Mouse (Mus musculus) midbrain, embryonic 15.5 days (tissue): ENCODE measurements at regions not wholly inside any gene's neighbourhood (a gene's known extent, or its start where the extent isn't known, plus 50 kb on each side); places are given as distances from the start of the nearest gene placed in this dataset.

Experiments used
- ATAC-seq: fragments of 200-750 bp; cut with Nextera tagmentation; replicated peaks from 2 replicates; pipeline ENCODE4 v1.8.0; 2017; ENCODE audit warnings: moderate TSS enrichment
- H3K27ac ChIP-seq: fragments of 300-500 bp; sonication (generic); 2 replicates; pipeline ENCODE4 v1.5.1; 2015; ENCODE audit warnings: mild to moderate bottlenecking, inconsistent platforms
- H3K27me3 ChIP-seq: fragments of 300-500 bp; sonication (generic); replicated peaks from 2 replicates; pipeline ENCODE4 v1.6.1; 2015; ENCODE audit warnings: inconsistent platforms
- H3K36me3 ChIP-seq: fragments of 300-500 bp; sonication (generic); replicated peaks from 2 replicates; pipeline ENCODE4 v1.6.1; 2015; ENCODE audit warnings: inconsistent platforms
- H3K4me1 ChIP-seq: fragments of 300-500 bp; sonication (generic); 2 replicates; pipeline ENCODE4 v1.6.1; 2015; ENCODE audit warnings: inconsistent platforms
- H3K4me2 ChIP-seq: fragments of 300-500 bp; sonication (generic); 2 replicates; pipeline ENCODE4 v1.6.1; 2015; ENCODE audit warnings: inconsistent platforms, mild to moderate bottlenecking, moderate library complexity
- H3K4me3 ChIP-seq: fragments of 300-500 bp; sonication (generic); 2 replicates; pipeline ENCODE4 v1.5.1; 2015; ENCODE audit warnings: mild to moderate bottlenecking, inconsistent platforms
- H3K9ac ChIP-seq: fragments of 300-500 bp; sonication (generic); 2 replicates; pipeline ENCODE4 v1.6.1; 2015; ENCODE audit warnings: mild to moderate bottlenecking, inconsistent platforms
- H3K9me3 ChIP-seq: fragments of 300-500 bp; sonication (generic); 2 replicates; pipeline ENCODE4 v1.6.1; 2016; ENCODE audit warnings: inconsistent platforms
- WGBS: fragments of 180-500 bp; shearing (Covaris S2); methylation state at CpG from one replicate; pipeline ENCODE4 v1.1.7; 2015; ENCODE audit warnings: mixed read lengths; 5-methylcytosine and 5-hydroxymethylcytosine counted together

DNA sequence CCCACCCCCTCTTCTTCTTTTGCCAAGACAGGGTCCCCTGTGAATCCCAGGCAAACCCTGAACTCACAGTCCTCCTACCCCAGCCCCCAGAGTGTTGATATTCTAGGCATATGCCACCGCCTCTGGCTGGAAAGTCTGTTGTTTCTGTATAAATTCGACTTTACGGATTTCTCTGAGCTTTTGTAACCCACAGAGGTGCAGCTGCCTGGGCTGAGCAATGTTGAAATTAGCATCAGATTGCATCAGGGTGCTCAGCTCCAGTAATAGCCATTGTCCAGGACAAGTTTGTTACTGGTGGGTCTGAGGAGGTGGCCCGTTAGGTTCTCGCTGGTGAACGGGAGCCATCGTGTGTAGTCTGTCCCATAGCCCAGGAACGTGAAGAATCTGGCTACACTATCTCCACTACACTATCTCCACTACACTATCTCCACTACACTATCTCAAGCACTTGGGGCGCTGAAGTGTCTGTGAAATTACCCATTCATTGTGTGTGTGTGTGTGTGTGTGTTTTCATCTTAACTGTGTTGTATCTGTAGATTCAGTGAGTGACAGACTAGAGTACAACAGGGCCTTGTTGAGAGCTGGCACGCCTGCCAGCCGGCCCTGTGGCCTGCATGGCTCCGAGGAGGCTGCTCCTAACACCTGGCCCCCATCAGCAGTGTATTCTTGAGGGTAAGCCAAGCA, 92.4 kb upstream of the Hnrnpk start:
- H3K4me3 ChIP-seq, result no peak overlapping the region
- no peaks in the 10 kb centered on the region for H3K9me3 ChIP-seq
- peaks cover 10% of the 10 kb centered on the region; the same call in 1 of the 2 replicates for H3K4me1 ChIP-seq
- H3K9ac ChIP-seq, result no peak overlapping the region
- no peak overlapping the region for H3K4me2 ChIP-seq
- no peaks in the 10 kb centered on the region for H3K27me3 ChIP-seq
- H3K27ac ChIP-seq, result no peak overlapping the region
- no peaks in the 10 kb centered on the region for H3K36me3 ChIP-seq
- no peak for ATAC-seq
- 70% methylated on average over 12 of the region's 12 CpGs for WGBS

DNA sequence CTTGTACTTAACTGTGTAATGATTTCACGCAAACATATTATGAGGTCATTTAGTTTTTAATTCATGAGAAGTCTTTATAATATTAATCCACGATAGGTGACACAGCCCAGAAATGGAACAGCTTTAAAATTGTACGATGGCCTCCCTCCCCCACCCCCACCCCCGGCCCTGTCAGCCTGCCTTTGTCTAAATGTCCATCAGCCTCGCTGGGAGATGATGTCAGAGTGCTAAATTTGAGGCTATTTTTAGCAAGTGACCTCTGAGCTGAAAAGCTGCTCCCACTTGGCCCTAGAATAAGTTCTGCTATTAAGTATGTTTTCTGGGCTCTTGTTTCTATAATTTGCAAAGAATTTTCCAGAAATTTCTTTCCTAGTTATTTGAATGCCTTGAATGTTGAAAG, 91.6 kb upstream of the Hnrnpk start:
- H3K27ac ChIP-seq, result no peak overlapping the region
- no peak for ATAC-seq
- H3K9ac ChIP-seq, result no peak overlapping the region
- H3K36me3 ChIP-seq, result no peaks in the 10 kb centered on the region
- peaks cover 10% of the 10 kb centered on the region; the same call in 1 of the 2 replicates for H3K4me1 ChIP-seq
- no peaks in the 10 kb centered on the region for H3K9me3 ChIP-seq
- H3K4me3 ChIP-seq, result no peak overlapping the region
- no peaks in the 10 kb centered on the region for H3K27me3 ChIP-seq
- 35% methylated on average over 5 of the region's 5 CpGs for WGBS
- H3K4me2 ChIP-seq, result no peak overlapping the region

DNA sequence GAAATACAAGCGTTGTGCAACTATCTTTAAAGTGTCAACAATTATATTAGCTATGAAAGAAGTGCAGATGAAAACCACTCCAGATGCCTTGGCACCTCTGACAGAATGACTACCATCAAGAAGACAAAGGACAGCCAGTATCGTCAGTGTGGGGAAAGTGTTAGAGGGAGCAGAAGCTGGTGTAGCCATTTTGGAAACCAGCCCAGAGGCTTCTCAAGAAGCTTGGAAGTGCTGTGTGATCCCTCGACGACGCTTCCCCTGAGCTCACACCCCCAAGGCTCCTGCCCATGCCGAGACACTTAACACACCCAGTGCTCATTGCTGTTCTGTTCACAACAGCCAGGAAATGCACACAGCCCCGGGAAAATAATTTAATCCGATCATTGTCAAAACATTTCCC, 87.7 kb upstream of the Hnrnpk start:
- Histone ChIP-seq H3K27ac (no peak overlapping the region), H3K9me3 (no peaks in the 10 kb centered on the region), H3K4me1 (peaks cover 14% of the 10 kb centered on the region; the same call in 1 of the 2 replicates), H3K27me3 (no peaks in the 10 kb centered on the region), H3K4me2 (no peak overlapping the region), H3K9ac (no peak overlapping the region), H3K4me3 (no peak overlapping the region), H3K36me3 (no peaks in the 10 kb centered on the region)
- no peak for ATAC-seq
- 72% methylated on average over 8 of the region's 8 CpGs for WGBS

DNA sequence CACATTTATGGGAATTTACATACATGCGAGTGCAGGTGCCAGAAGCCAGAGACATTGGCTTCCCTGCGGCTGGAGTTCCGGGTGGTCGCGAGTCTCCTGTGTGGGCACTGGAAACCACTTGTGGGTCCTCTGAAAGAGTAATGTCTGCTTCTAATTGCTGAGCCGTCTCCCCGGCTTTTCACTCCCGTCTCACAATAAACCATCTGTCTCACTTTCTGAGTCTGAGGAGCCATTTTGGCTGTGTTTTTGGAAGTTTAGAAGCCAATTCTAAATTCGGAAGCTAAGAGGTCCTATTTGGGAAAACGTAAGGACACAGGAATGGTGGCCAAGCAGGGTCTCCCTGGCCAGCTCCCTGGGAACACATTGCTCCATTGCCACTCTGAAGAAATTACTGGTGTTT, 81.9 kb upstream of the Hnrnpk start:
- WGBS, result 79% methylated on average over 10 of the region's 10 CpGs
- Histone ChIP-seq H3K9me3 (no peaks in the 10 kb centered on the region), H3K36me3 (no peaks in the 10 kb centered on the region), H3K27ac (no peak overlapping the region), H3K4me2 (no peak overlapping the region), H3K27me3 (no peaks in the 10 kb centered on the region), H3K9ac (no peak overlapping the region), H3K4me3 (no peak overlapping the region), H3K4me1 (peaks cover 10% of the 10 kb centered on the region)
- no peak for ATAC-seq

DNA sequence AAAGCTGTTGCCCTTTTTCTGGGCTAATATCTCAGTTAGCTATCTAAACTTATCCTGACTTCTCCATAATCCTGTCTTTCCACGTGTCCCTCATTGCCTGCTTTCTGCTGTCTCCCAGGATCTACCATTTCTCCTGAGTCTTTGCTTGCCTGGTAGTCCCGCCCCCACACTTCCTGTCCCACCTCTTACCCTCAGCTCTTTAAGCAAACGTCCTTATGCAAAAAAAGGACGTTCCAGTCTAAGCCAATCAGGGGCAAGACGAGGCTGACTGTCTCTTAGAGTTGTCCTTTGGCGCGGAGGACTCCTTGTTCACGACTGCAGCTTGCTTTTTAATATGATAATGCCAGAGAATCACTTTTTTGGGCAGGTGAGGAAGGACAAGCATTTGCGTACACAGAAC, 79.6 kb upstream of the Hnrnpk start:
- no peak overlapping the region for H3K4me2 ChIP-seq
- H3K9me3 ChIP-seq, result no peaks in the 10 kb centered on the region
- H3K4me3 ChIP-seq, result no peak overlapping the region
- no peaks in the 10 kb centered on the region for H3K36me3 ChIP-seq
- H3K4me1 ChIP-seq, result peaks cover 10% of the 10 kb centered on the region
- WGBS, result 65% methylated on average over 9 of the region's 9 CpGs
- no peak overlapping the region for H3K27ac ChIP-seq
- no peaks in the 10 kb centered on the region for H3K27me3 ChIP-seq
- ATAC-seq, result no peak
- H3K9ac ChIP-seq, result no peak overlapping the region

DNA sequence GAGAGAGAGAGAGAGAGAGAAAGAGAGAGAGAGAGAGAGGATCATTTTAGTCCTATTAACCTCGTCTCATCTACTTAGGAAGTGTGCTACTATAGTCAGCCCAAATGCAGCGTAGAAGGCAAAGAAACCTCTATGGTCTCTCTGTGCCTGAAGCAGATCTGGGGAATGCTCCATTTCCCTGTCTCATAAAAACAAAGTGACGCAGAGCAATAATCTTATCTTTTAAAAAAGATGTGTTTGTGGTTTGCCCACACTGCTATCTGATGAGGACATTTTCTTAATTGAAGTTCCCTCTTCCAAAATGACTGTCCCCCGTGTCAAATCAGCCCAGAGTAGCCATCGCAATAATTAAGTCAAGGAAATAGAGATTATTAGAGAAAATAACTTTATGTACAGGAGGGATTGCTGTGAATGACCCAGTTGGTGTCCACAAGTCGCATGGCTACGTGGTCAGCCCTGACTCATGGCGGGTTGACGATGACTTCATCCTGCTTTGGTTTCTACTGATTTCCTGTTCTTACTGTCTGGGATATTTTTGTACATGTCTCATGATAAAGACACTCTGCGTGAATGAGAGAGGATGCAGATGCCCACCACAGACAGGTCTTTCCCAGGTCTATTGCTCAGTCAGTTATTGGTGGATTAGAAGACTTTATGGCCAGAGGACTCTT, 77.9 kb upstream of the Hnrnpk start:
- H3K36me3 ChIP-seq, result no peaks in the 10 kb centered on the region
- H3K9ac ChIP-seq, result no peak overlapping the region
- H3K27ac ChIP-seq, result no peak overlapping the region
- ATAC-seq, result no peak
- H3K4me3 ChIP-seq, result no peak overlapping the region
- H3K4me2 ChIP-seq, result no peak overlapping the region
- peaks cover 5% of the 10 kb centered on the region; the same call in 1 of the 2 replicates for H3K4me1 ChIP-seq
- no peaks in the 10 kb centered on the region for H3K9me3 ChIP-seq
- no peaks in the 10 kb centered on the region for H3K27me3 ChIP-seq
- WGBS, result 81% methylated on average over 10 of the region's 10 CpGs

DNA sequence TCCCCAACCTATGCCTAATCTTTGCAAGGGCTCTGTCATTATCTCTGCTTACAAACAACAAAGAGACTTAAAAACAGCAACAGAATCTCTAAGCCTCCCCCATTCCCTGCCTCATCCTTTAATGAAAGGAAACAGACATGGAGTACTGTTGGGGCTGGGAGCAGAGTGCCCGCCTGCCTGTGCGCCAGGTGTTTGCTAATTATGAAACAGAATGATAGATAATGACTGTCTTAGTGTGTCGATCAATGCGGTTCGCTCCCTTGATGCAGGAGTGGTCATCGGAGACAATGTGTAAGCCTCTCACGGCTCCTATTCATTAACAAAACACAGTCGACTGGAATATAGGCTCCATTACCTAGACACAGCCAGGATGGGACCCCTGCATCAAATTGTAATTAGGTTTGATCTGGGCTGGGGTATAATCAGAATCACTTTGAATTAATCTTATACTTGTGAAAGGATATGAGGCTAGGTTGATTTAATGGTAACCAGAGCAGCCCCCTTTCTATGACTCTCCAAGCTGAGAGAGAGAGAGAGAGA, 77.3 kb upstream of the Hnrnpk start:
- Histone ChIP-seq H3K4me3 (no peak overlapping the region), H3K9me3 (no peaks in the 10 kb centered on the region), H3K4me1 (peaks cover 5% of the 10 kb centered on the region; the same call in 1 of the 2 replicates), H3K27me3 (no peaks in the 10 kb centered on the region), H3K27ac (no peak overlapping the region), H3K36me3 (no peaks in the 10 kb centered on the region), H3K4me2 (no peak overlapping the region), H3K9ac (no peak overlapping the region)
- WGBS, result 56% methylated on average over 8 of the region's 8 CpGs
- no peak for ATAC-seq

DNA sequence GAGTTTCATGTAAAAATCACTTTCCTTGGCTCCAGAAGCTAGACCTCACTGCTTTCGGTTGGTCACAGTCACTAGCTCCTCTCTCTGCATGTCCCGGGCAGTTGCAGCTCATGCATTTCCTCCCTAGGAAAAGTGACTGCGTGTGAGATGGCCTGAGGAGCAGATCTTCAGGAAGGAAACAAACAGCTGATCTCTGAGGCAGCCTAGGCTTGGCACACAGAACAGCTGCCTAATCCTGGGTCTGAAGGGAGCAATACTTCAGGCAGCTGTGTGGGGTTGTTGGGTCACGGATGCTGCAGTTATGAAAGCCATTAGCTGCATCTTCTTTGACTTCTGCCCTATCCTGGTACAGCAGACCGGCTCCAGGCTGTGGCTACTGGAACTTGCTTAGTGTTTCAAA, 75.3 kb upstream of the Hnrnpk start:
- ATAC-seq, result no peak
- H3K36me3 ChIP-seq, result no peaks in the 10 kb centered on the region
- H3K9me3 ChIP-seq, result no peaks in the 10 kb centered on the region
- H3K9ac ChIP-seq, result no peak overlapping the region
- no peak overlapping the region for H3K4me2 ChIP-seq
- no peaks in the 10 kb centered on the region for H3K27me3 ChIP-seq
- 69% methylated on average over 5 of the region's 5 CpGs for WGBS
- no peak overlapping the region for H3K4me3 ChIP-seq
- no peak overlapping the region for H3K27ac ChIP-seq
- peaks cover 5% of the 10 kb centered on the region; the same call in 1 of the 2 replicates for H3K4me1 ChIP-seq

DNA sequence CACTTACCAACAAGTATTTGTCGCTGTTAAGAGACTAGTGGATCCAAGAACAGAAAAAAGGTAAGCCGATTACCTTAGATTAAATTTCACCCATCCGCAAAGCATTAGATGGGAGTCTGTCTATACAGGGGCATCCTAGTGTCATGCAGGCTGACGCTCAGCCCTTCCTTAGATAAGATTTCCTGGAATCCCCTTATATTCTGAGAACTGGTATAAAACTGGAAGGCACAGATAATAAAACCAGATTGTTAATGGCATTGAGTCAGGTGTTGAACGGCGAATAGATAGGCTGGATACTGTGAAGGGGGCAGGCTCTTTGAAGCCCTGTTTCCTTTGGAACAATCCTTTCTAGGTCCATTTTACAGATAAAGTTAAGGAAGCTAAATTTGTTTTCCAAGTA, 74.1 kb upstream of the Hnrnpk start:
- Histone ChIP-seq H3K4me3 (no peak overlapping the region), H3K9me3 (no peaks in the 10 kb centered on the region), H3K36me3 (no peaks in the 10 kb centered on the region), H3K9ac (no peak overlapping the region), H3K27me3 (0 out of 2 replicates have a peak, but pooled peaks cover 8% of the 10 kb centered on the region), H3K4me2 (no peak overlapping the region), H3K4me1 (peaks cover 5% of the 10 kb centered on the region; the same call in 1 of the 2 replicates), H3K27ac (no peak overlapping the region)
- ATAC-seq, result no peak
- WGBS, result 93% methylated on average over 6 of the region's 6 CpGs

DNA sequence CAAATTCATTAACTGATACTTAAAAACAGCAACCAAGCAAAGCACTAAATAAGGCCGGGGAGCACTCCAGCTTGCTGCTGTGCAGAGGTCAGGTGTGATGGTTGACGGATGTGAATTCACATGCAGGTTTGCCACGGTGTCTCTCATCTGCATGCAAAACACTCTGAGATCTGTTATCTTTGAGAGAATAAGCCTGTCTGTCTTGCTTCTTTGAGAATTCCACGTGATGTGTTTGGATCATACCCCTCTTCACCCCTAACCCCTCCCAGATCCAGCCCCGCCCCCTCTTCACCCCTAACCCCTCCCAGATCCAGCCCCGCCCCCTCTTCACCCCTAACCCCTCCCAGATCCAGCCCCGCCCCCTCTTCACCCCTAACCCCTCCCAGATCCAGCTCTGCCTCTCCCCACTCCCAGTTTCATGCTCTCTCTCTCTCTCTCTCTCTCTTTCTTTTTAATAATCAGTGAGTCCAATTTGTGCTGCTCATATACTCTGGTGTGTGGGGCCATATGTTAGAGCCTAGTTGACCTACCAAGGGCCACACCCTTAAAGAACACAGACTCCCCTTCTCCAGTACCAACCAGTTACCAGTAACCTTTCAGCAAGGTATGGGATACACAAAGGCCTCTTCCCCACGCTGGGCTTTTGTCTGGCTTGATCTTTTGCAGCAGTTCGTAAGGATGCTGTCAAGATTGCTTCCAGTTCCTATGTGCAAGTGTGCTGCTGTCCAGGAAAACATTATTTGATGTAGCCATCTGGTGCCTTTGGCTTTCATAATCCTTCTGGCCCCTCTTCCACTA, 73.1 kb upstream of the Hnrnpk start:
- no peak overlapping the region for H3K9ac ChIP-seq
- H3K27me3 ChIP-seq, result 0 out of 2 replicates have a peak, but pooled peaks cover 8% of the 10 kb centered on the region
- H3K4me2 ChIP-seq, result no peak overlapping the region
- no peaks in the 10 kb centered on the region for H3K36me3 ChIP-seq
- no peaks in the 10 kb centered on the region for H3K9me3 ChIP-seq
- H3K4me1 ChIP-seq, result peaks cover 13% of the 10 kb centered on the region
- no peak overlapping the region for H3K27ac ChIP-seq
- WGBS, result 35% methylated on average over 9 of the region's 9 CpGs
- ATAC-seq, result no peak
- no peak overlapping the region for H3K4me3 ChIP-seq

DNA sequence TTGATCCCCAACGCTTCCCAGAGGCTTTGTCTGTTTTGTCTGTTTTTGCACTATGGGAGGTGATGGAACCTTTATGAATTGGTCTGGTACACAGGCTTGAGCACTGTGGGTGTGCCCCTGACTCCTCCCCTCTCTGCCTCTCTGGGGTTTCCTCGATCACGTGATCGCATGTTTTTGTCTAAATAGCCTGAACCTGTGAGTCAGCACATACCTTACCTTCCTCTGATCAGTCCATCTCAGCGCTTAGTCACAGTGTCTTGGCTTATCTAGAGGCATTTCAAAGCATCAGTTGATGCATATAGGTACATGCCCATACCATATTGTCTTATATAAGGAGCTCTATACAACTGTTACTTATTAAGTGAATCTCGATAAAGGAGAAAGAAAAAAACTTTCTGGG, 72.4 kb upstream of the Hnrnpk start:
- Histone ChIP-seq H3K27ac (no peak overlapping the region), H3K4me1 (peaks cover 12% of the 10 kb centered on the region), H3K4me2 (no peak overlapping the region), H3K9me3 (no peaks in the 10 kb centered on the region), H3K36me3 (no peaks in the 10 kb centered on the region), H3K4me3 (no peak overlapping the region), H3K9ac (no peak overlapping the region), H3K27me3 (0 out of 2 replicates have a peak, but pooled peaks cover 8% of the 10 kb centered on the region)
- no peak for ATAC-seq
- 40% methylated on average over 6 of the region's 6 CpGs for WGBS

DNA sequence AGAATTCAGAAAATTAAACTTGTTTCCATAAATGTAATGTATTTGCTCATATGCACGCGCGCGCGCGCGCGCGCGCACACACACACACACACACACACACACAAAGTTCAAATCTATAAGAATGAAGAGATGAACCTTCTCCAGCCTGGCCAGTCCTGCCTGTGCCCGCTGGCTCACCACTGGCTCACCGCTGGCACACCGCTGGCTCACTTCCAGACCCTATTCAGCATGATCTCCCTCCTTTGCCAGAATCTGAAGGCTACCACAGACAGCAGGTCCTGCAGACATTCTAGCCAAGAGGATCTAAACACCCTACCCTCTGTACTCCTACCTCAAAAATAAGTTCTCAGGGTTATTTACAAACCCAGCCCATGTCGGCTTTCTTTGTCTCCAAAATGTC, 69.3 kb upstream of the Hnrnpk start:
- Histone ChIP-seq H3K36me3 (no peaks in the 10 kb centered on the region), H3K4me3 (no peak overlapping the region), H3K27ac (no peak overlapping the region), H3K9me3 (no peaks in the 10 kb centered on the region), H3K4me2 (no peak overlapping the region), H3K27me3 (0 out of 2 replicates have a peak, but pooled peaks cover 8% of the 10 kb centered on the region), H3K9ac (no peak overlapping the region), H3K4me1 (peaks cover 8% of the 10 kb centered on the region; the same call in 1 of the 2 replicates)
- ATAC-seq, result no peak
- WGBS, result 77% methylated on average over 14 of the region's 14 CpGs
